Mouse (Mus musculus) hindbrain, embryonic 11.5 days (tissue): ENCODE measurements at regions not wholly inside any gene's neighbourhood (a gene's known extent, or its start where the extent isn't known, plus 50 kb on each side); places are given as distances from the start of the nearest gene placed in this dataset.

ENCODE experiments used
- ATAC-seq: fragments of 200-750 bp; cut with Nextera tagmentation; 2 replicates; pipeline ENCODE4 v1.8.0; 2017; ENCODE audit warnings: mild to moderate bottlenecking, moderate TSS enrichment, moderate library complexity; ENCODE audit not compliant: low FRiP score
- DNase-seq: peaks from one replicate; pipeline ENCODE4 v3.0.0-alpha.2; 2015; ENCODE audit warnings: low spot score
- H3K27ac ChIP-seq: fragments of 300-500 bp; sonication (generic); 2 replicates; pipeline ENCODE4 v1.5.1; 2014; ENCODE audit warnings: mild to moderate bottlenecking, low read depth, low read length
- H3K27me3 ChIP-seq: fragments of 300-500 bp; sonication (generic); 2 replicates; pipeline ENCODE4 v1.6.1; 2014; ENCODE audit warnings: mild to moderate bottlenecking, low read length, moderate library complexity, mixed read lengths; ENCODE audit not compliant: control insufficient read depth, insufficient read depth
- H3K36me3 ChIP-seq: fragments of 300-500 bp; sonication (generic); 2 replicates; pipeline ENCODE4 v1.6.1; 2014; ENCODE audit warnings: mild to moderate bottlenecking, low read length, moderate library complexity, mixed read lengths; ENCODE audit not compliant: control insufficient read depth, insufficient read depth
- H3K4me1 ChIP-seq: fragments of 300-500 bp; sonication (generic); replicated peaks from 2 replicates; pipeline ENCODE4 v1.6.1; 2014; ENCODE audit warnings: low read length, mixed read lengths; ENCODE audit not compliant: control insufficient read depth, insufficient read depth
- H3K4me2 ChIP-seq: fragments of 300-500 bp; sonication (generic); replicated peaks from 2 replicates; pipeline ENCODE4 v1.6.1; 2014; ENCODE audit warnings: mild to moderate bottlenecking, low read depth, low read length
- H3K4me3 ChIP-seq: fragments of 300-500 bp; sonication (generic); 2 replicates; pipeline ENCODE4 v1.5.1; 2014; ENCODE audit warnings: low read depth, low read length
- H3K9ac ChIP-seq: fragments of 300-500 bp; sonication (generic); 2 replicates; pipeline ENCODE4 v1.6.1; 2014; ENCODE audit warnings: low read depth, low read length
- H3K9me3 ChIP-seq: fragments of 300-500 bp; sonication (generic); 2 replicates; pipeline ENCODE4 v1.6.1; 2016; ENCODE audit warnings: low read length; ENCODE audit not compliant: control insufficient read depth
- WGBS: fragments of 180-500 bp; shearing (Covaris S2); extraction: QIAGEN DNeasy Blood & Tissue Kit; methylation state at CpG from one replicate; pipeline ENCODE4 v1.1.7; 2014; 5-methylcytosine and 5-hydroxymethylcytosine counted together

DNA sequence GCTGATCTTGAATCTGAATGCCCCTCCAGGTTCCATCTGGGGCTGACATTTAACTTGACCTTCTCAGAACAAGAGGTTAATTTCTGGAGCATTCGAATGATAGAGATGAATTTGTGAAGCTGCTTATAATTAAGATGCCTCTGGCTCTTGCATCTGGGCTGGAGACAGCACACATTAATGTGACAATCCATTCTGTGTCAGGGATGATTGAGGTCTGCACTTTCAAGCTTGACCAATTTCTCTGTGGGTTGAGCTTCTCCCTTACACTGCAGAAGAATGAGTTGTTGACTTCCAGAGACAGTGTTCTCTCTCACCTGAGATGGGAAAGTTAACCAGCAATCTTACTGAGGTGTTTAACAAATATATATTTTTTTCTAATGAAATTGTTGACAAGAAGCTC is 541.8 kb downstream of the Edem1 start:
- H3K9me3 ChIP-seq: no peaks in the 10 kb centered on the region
- H3K36me3 ChIP-seq: no peaks in the 10 kb centered on the region
- no peak overlapping the region for H3K27ac ChIP-seq
- no peaks in the 10 kb centered on the region for H3K27me3 ChIP-seq
- H3K4me1 ChIP-seq: no peaks in the 10 kb centered on the region
- no peak overlapping the region for H3K4me2 ChIP-seq
- H3K4me3 ChIP-seq: no peak overlapping the region
- peak; percentile 63; the same call in 1 of the 2 replicates for ATAC-seq
- DNase-seq: no peak
- WGBS: 49% methylated on average over 1 of the region's 1 CpGs
- no peak overlapping the region for H3K9ac ChIP-seq

DNA sequence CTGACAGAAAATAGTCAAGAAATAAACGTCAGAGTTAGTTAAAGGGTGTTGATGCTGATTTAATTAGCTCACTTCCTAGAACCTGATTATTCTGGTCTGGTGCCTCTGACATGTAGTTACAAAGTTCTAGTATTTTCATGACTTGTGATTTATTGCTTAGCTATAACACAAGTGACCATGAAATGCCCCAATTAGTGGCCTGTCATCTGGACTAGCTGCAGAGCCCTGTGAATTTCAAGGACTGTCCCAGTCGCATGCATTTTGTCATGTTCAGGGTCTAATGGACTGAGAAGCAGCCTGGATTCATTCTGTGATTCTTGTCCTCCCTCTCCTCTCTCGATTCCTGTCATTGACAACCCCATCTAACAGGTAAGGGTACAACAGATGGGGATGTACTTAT is 543.5 kb downstream of the Edem1 start:
- Histone ChIP-seq H3K4me1 (no peaks in the 10 kb centered on the region), H3K9ac (no peak overlapping the region), H3K27me3 (no peaks in the 10 kb centered on the region), H3K9me3 (no peaks in the 10 kb centered on the region), H3K36me3 (no peaks in the 10 kb centered on the region), H3K4me3 (no peak overlapping the region), H3K4me2 (no peak overlapping the region), H3K27ac (no peak overlapping the region)
- no peak for DNase-seq
- ATAC-seq: peak; percentile 55
- WGBS: 61% methylated on average over 3 of the region's 3 CpGs

DNA sequence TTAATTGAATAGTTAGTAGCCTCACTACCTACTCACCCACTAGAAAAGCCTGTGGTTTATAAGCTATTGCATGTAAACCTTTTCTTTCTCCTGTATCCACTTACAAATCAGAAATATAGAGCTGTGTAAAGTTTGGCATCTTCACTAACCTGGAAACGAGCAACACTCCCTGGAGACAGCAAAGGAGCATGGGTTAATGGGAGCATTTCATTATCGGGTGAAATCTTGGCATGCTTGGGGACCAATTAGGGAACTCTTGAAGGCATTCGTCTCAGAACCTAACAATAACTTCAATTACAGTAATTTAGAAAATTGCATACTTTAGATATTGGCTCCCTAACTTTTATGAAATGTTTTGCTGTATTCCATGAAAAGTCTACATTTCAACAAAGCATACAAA is 558.8 kb downstream of the Edem1 start:
- Histone ChIP-seq H3K27ac (no peak overlapping the region), H3K9ac (no peak overlapping the region), H3K36me3 (no peaks in the 10 kb centered on the region), H3K4me1 (no peaks in the 10 kb centered on the region), H3K4me3 (no peak overlapping the region), H3K27me3 (no peaks in the 10 kb centered on the region), H3K4me2 (no peak overlapping the region), H3K9me3 (no peaks in the 10 kb centered on the region)
- ATAC-seq (no peak), DNase-seq (no peak)
- 80% methylated on average over 3 of the region's 3 CpGs for WGBS

DNA sequence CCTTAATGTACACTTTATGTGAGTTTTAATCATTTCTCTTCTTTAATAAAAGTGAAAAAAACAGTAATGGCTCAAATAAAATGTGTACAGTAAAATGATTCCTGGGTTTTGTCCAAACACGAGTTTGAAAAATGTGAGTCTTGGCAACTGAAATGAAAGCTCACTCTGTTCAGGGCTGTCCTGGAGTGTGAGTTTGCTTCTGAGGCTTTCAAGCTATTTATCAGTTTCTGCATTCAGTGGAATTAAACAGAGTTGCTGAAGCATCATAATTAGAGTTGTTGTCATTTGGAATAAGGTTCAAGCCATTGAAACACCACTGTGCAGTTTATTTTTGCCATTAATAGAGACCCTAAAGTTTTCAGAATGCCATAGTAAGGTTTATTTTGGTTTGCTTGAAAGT is 561.3 kb downstream of the Edem1 start:
- H3K4me1 ChIP-seq: no peaks in the 10 kb centered on the region
- no peaks in the 10 kb centered on the region for H3K27me3 ChIP-seq
- no peak for DNase-seq
- no peak for ATAC-seq
- no peak overlapping the region for H3K4me2 ChIP-seq
- no peaks in the 10 kb centered on the region for H3K36me3 ChIP-seq
- WGBS: 70% methylated on average over 1 of the region's 1 CpGs
- H3K9ac ChIP-seq: no peak overlapping the region
- H3K27ac ChIP-seq: no peak overlapping the region
- no peak overlapping the region for H3K4me3 ChIP-seq
- H3K9me3 ChIP-seq: no peaks in the 10 kb centered on the region

DNA sequence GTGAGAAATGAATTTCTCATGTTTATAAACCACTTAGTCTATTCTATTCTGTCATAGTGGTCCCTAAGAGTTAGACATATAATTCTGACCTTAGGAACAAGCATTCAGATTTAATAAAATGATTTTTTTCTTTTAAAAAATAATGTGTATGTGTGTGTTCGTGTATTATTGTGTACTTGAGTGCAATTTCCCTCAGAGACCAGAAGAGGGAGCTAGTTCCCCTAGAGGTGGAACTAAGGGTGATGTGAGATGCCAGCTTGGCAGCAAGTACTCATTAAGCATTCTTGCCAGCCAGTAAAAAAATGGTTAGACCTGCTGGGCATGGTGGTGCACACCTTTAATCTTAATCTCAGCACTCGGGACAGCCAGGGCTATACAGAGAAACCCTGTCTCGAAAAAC is 570.2 kb downstream of the Edem1 start:
- no peaks in the 10 kb centered on the region for H3K9me3 ChIP-seq
- H3K27ac ChIP-seq: no peak overlapping the region
- H3K36me3 ChIP-seq: no peaks in the 10 kb centered on the region
- no peak overlapping the region for H3K4me3 ChIP-seq
- WGBS: 81% methylated on average over 3 of the region's 3 CpGs
- H3K4me2 ChIP-seq: no peak overlapping the region
- no peaks in the 10 kb centered on the region for H3K27me3 ChIP-seq
- H3K4me1 ChIP-seq: no peaks in the 10 kb centered on the region
- no peak for DNase-seq
- no peak for ATAC-seq
- no peak overlapping the region for H3K9ac ChIP-seq

DNA sequence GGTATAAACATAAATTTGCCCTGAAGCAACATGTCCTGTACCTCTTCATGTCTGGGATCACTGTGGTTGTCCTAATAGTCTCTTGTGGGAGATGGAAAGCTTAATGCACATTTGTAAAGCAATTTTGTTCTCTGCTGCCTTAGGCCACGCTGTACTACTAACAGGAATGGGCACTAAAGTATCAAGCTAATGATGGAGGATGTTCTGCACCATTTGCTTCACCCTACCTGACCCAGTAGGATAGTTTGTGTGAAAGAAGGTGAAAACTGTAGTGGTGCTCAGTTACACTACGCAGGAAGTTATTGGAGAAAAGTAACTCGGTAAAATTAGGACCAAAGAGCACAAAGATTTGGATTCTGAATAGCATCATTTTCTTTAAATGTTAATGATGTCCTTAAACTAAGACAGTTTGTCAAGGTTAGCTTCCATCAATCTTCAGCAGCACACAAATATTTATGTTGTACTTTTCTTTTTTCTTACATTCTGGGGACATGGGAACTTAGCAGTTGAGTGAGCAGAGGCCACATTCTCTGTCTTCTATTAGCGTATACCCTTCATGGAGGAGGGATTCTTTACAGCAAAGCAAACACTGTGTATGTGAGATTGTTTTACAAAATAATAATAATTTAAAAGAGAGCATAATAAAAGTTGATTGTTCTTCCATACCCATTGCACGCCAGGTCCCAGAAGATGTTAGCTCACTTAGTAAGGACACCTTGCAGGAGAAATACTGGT is 591.2 kb downstream of the Edem1 start:
- no peaks in the 10 kb centered on the region for H3K36me3 ChIP-seq
- H3K9me3 ChIP-seq: no peaks in the 10 kb centered on the region
- no peak overlapping the region for H3K4me3 ChIP-seq
- H3K4me2 ChIP-seq: no peak overlapping the region
- no peak overlapping the region for H3K9ac ChIP-seq
- H3K27ac ChIP-seq: no peak overlapping the region
- no peak for DNase-seq
- H3K4me1 ChIP-seq: no peaks in the 10 kb centered on the region
- ATAC-seq: no peak
- H3K27me3 ChIP-seq: no peaks in the 10 kb centered on the region
- WGBS: 80% methylated on average over 5 of the region's 5 CpGs

DNA sequence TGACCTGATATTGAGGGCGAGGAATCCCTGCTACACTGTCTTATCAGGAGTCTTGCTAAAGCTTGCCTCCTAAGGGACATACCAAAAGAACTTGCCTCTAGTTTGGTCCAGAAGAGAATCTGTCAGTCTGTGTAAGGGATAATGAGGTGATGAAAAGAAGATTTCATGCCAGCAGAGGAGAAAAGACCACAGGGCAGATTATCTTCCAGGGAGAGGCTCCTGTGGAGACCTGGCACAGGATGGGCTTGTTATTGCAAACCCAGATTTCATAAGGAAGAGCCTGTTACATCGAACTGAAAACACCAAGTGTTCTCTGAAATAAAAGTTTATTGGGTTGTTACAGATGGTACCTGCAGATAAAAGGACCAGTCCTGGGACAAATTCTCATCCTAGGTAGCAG is 605.2 kb downstream of the Edem1 start:
- Histone ChIP-seq H3K36me3 (no peaks in the 10 kb centered on the region), H3K4me3 (no peak overlapping the region), H3K27me3 (no peaks in the 10 kb centered on the region), H3K9me3 (no peaks in the 10 kb centered on the region), H3K4me2 (no peak overlapping the region), H3K27ac (no peak overlapping the region), H3K4me1 (no peaks in the 10 kb centered on the region), H3K9ac (no peak overlapping the region)
- 71% methylated on average over 2 of the region's 2 CpGs for WGBS
- ATAC-seq: no peak
- no peak for DNase-seq
